Mouse (Mus musculus): Measurements from ENCODE around the gene Galnt17. TPM values are rescaled to one million over a fixed set of nuclear protein-coding genes. Genes with fewer than 3 reads are reported as not detected.
A peak's percentile ranks its signal among the peaks of the same experiment; 100 is the strongest.

The Galnt17 gene
- total RNA-seq, 2 experiments from 2014 or later, result not detected

GRCm38 (mm10) chr5:130853371-130853770 lies 454.9 kb downstream of the Galnt17 start:
- ATAC-seq (ENCODE audit: poor library complexity, severe bottlenecking), result peak; percentile 92

- ATAC-seq (ENCODE audit: poor library complexity, severe bottlenecking), result peak; percentile 26; the same call in 1 of the 2 replicates
Observed at GRCm38 (mm10) chr5:130852182-130852581, 456.1 kb downstream of the Galnt17 start.

GRCm38 (mm10) chr5:130849610-130850009 lies 458.7 kb downstream of the Galnt17 start:
- no peak for ATAC-seq (ENCODE audit: poor library complexity, severe bottlenecking)

GRCm38 (mm10) chr5:130848562-130848961 lies 459.7 kb downstream of the Galnt17 start:
- ATAC-seq (ENCODE audit: poor library complexity, severe bottlenecking), result no peak

GRCm38 (mm10) chr5:130825797-130826196 lies 482.5 kb downstream of the Galnt17 start:
- no peak for ATAC-seq (ENCODE audit: poor library complexity, severe bottlenecking)

Measured in megakaryocyte, adult 5-6 weeks (primary cell).